Mouse (Mus musculus) small intestine, adult 2 months (tissue): ENCODE results near the gene Degs2.

Source experiments
- CTCF ChIP-seq: fragments of 200-500 bp; IDR thresholded peaks from 2 replicates; pipeline ENCODE4 v1.5.1; 2012; ENCODE audit warnings: low read depth, mild to moderate bottlenecking, control low read depth, inconsistent platforms, low read length, moderate library complexity, mixed read lengths; ENCODE audit not compliant: insufficient replicate concordance, insufficient read length; ENCODE audit errors: extremely low read depth
- POLR2A ChIP-seq: fragments of 200-500 bp; IDR thresholded peaks from 2 replicates; pipeline ENCODE4 v1.6.1; 2012; ENCODE audit warnings: low read depth, mild to moderate bottlenecking, control low read depth, inconsistent platforms, low read length, moderate library complexity

DNA sequence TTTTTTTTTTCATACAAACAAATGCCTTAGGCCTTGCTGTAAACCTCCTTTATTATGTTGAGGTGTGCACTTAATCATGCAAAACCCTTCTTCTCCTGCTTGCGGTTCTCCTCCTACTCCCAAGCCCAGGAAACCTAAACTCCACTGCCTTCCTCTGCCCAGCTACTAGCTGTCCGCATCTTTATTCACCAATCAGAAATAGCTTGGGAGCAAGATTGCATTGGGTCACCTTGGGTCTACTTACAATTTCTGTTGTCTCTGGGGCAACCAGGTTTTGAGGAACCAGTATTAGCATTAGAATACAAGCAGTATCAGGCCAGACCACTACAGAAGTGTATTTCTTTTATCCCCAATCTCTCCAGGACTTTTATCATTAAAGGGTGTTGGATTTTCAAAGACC is 32.3 kb upstream of the Degs2 start:
- no peak for TF ChIP-seq CTCF
- no peak for TF ChIP-seq POLR2A
